Mouse (Mus musculus) ovary, adult 18-20 months (tissue): ENCODE results near the gene Nat8l.

ENCODE experiments used
- DNase-seq: peaks from one replicate; pipeline ENCODE4 v3.0.0; 2022; ENCODE audit warnings: low spot score, mixed read lengths

The Nat8l gene

DNA sequence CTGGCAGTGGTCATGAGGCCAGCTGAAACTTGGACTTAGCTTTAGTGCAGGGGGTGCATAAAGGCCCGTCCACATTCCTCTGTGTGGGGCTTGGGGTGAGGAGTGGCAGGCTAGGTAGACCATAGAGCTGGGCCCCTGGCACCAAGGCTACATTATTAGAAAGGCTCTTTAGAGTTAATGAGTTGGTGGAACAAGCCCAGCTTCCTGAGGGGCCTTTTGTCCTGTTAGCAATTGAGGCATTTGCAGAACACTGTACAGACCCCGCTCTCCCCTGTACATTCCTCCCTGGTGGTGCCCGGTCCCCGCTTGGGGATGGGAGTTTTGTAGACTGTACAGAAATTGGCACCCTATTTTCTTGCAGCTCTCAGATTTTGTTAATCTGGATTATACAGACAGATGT is 6.9 kb downstream of the Nat8l start:
- DNase-seq: no peak

DNA sequence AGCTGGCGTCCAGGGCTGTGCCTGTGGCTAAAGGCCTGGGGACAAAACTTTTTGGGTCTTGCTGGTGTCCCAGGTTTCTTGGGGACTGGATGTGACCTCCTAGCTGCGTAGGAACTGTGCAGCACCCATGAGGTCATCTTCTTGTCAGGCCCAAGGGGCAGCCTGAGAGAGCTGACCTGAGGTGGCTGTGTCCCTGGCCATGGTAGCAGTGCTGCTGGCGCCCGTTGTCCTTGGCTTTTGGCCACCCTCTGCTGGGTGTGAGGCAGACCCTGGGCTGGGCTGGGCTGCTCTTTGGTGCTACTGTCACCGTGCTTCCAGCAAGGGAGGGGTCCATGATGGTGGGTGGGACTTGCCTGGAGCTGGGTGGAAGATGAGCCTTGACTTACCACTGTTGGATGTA is 8.8 kb downstream of the Nat8l start:
- no peak for DNase-seq

DNA sequence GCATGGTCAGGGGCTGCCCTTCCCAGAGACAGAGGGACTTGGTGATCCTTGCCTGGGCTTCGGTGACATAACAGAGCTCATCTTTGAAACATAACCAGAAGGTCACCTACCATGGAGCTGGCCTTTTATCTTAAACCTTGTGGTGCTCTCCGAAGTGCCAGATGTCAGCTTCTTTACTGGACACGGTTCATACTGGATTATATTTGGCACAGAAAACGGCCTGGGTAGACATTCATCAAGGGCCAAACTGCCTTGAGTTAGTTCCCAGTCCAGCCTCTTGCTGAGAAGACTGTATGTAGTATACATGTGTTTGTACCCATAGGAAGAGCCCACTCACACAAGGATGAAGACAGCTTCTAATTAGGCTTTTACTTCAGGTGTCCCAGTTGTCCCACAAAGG is 11.0 kb downstream of the Nat8l start:
- DNase-seq: no peak

DNA sequence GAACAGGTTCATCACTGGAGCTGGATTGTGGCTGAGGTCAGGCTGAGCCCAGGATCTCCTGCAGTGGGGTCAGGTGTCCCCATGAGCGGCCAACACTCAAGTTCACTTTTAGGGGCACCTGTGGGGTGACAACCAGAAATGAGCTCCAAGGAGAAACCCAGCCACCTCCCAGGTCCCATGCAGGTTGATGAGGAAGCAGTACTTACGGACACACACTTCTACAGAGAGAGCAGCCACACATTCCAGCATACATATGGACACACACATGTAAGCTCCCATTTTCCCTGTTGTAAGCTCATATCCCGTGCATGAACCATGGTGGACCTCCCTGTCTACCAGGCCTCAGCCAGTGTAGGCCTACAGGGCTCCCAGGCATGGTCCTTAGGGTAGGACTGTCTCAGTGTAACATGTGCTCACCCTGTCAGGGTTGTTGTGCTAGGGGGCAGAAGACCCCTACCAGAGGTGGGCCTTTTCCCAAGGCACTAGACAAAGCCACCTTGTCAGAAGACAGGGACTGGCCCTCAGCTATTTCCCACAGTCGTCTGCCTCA is 11.7 kb downstream of the Nat8l start:
- DNase-seq: no peak

DNA sequence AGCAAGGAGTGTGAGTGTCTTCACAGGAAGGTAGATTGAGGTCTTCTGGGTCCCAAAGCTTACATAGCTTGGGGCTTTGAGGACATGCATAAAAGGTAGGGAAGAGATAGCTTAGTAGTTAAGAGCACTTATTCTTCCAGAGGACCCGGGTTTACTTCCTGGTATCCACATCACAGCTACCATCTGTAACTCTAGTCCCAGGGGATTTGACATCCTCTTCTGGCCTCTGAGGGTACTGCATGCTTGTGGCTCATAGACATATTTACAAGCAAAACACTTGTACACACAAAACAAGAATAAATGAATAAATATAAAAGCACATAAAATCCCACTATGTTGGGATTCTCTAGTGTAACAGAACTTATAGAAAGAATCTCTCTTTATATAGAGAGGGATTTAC is 18.9 kb downstream of the Nat8l start:
- DNase-seq: no peak

DNA sequence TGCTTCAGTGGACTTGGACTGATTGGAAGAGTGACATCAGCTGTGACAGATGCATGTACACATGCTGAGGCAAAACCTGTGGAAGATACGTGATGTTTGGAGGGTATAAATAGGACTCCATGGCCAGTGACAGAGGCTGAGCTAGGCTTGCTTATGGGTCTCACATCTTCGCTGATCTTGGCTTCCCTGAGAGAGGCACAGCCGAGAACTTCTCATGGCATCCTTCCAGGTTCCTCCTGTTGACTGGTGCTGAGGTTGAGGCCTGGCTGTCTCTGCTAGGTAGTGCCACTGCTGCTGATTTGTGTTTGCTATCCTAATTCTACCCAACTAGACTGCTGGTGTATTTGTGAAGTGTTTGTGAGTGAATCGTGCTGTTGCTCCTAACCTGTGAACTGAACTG is 23.2 kb downstream of the Nat8l start:
- DNase-seq: no peak

DNA sequence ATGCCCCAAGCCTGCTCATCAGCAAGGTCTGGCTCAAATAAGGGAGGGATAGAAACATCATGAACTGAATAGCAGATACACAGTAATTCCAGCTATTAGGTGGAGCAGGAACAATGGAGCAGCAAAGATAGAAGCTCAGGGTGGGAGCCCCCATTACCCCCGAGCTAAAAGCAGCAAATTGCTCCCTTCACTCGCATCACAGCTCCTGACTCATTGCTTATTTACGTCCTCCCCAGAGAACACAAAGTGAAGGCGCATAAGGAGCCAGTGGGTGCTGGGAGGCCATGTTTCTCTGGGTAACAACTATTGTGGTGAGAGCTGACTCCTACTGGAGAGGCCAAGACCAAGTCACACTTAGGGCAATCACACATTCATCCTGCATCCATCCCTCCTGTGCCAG is 34.3 kb downstream of the Nat8l start:
- no peak for DNase-seq

DNA sequence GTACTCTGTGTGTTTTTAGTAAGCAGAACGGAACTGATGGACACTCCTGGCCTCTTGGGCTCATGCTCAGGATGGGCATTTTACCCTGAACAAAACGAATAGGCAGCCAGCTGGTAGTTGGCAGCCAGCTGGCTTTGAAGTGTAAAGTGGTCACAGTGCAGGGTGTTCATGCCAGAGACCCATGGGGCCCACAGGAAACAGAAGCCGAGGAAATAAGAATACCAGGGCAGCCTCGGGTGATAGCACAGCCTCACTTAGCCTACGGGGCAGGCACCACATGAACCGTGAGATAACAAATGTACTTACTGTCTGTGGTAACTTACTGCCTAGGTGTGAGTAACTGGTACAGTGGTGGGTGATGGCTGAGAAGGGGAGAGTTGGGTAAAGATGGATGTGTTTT is 35.2 kb downstream of the Nat8l start:
- no peak for DNase-seq

DNA sequence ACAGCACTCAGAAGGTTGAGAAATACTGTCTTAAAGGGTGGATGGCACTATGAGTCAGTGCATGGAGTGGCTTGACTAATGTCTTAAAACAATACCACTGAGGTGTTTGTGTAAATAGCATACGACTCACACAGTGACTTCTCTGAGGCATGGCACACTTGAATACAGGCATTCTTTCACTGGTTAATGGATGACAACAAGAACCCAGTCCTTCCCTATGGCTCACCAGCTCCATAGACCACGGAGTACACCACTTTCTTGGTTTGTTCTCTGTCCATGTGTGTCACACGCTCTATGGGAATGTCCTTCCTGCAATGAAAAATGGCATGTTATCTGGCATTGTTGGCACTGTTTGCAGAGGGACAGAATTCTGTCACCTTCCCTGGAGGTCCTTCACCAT is 36.7 kb downstream of the Nat8l start:
- no peak for DNase-seq
